Mouse (Mus musculus): ENCODE data around the gene Cntf. TPM values are rescaled to one million over a fixed set of nuclear protein-coding genes. Genes with fewer than 3 reads are reported as not detected.

The Cntf gene
- polyA plus RNA-seq, 1 experiment from 2014 or later, result 0.69 TPM

DNA sequence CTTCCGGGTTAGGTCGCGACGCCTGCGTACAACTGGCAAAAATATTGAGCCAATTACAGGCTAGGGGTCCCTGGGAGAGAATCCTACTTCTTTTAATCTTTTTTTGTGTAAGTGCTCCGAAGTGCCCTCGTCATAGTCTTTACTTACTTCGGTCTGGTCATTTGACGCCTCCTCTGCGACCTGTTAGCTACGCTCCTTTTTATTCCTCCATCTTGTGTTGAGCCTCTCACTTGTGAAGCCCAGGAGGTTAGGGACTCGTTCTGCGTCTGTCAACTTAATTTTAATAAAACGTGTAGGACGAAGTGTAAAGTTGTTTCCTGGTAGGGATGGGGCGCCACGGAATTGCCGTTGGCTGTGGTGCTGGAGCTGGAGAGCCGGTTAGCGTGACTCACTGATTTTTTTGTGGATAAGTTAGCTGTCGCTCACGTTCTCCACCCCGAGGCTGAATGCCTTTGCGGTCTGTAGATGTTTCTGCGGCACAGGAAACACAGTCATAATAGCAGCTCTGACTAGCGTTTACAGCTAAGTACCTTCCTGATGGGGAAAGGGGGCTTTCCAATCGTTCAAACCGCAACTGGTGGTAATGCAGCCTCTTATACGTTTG is 31.0 kb upstream of the Cntf start:
- peak overlapping the region; percentile 98 for H3K27ac ChIP-seq
- H3K4me1 ChIP-seq (replicated peaks), result peaks cover 17% of the 10 kb centered on the region
- peak overlapping the region; percentile 82 for H3K4me2 ChIP-seq
- no peaks in the 10 kb centered on the region for H3K36me3 ChIP-seq
- H3K9ac ChIP-seq, result peak overlapping the region; percentile 98
- H3K4me3 ChIP-seq (replicated peaks), result peak overlapping the region; percentile 99
- no peaks in the 10 kb centered on the region for H3K27me3 ChIP-seq
- 0% methylated on average over 29 of the region's 29 CpGs for WGBS (ENCODE audit: insufficient replicate concordance)
- DNase-seq, result peak; percentile 66
- no peaks in the 10 kb centered on the region for H3K9me3 ChIP-seq (replicated peaks)
- ATAC-seq (ENCODE audit: low read depth), result peak; percentile 50

DNA sequence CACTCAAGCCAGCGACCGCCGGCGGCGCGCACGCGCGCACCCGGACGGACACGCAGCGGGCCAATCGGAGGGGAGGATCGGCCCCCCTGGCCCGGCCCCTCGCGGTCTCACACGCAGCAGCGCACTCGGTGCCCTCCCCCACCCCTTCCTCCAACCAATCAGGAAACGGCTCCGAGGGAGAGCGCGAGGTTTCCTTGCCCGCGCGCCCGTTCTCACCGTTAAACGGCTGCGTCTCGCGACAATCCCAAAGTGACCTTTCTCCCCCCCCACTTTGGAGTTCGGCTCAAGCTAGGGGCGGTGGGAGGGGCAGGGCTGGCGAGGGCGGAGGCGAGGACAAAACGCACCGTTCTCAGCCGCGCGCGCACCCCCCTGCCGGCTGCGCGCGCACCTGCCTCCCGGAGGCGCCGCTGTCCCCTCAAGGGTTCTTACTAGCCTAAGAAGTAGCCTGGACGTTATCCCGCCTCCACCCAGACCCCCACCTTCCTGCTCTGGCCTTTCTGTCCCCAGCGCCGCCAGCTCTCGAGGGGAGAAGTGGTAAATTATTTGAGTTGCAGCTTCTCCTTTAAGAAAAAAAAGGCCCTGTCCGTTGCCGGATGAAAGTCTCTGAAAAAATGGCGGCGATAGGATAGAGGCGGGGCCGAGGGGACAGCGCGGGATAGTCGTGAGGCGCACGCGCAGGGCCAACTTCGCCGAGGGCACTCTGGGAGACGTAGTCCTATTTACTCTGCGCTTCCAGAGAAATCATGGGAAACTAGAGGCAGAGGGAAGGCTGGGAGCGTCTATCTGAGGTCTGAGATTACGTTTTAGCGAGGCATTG is 30.3 kb upstream of the Cntf start, which contains the start of the genes Zfp91 and Lpxn:
TSS of gene Zfp91 (minus strand) at position 616 of the 817 bp plus-strand sequence.
TSS of gene Lpxn (plus strand) at position 683 of the 817 bp plus-strand sequence.
- under 1% methylated on average over 76 of the region's 76 CpGs for WGBS (ENCODE audit: insufficient replicate concordance)
- H3K27me3 ChIP-seq, result no peaks in the 10 kb centered on the region
- ATAC-seq (ENCODE audit: low read depth) (peak; percentile 87), DNase-seq (peak; percentile 94)
- H3K4me3 ChIP-seq (replicated peaks), result peak within 1 kb of the TSS; percentile 99
- peak within 1 kb of the TSS; percentile 98 for H3K9ac ChIP-seq
- H3K4me1 ChIP-seq (replicated peaks), result peaks cover 16% of the 10 kb centered on the region
- no peaks in the 10 kb centered on the region for H3K9me3 ChIP-seq (replicated peaks)
- H3K36me3 ChIP-seq, result no peaks in the 10 kb centered on the region
- peak within 1 kb of the TSS; percentile 98 for H3K27ac ChIP-seq
- H3K4me2 ChIP-seq, result peak within 1 kb of the TSS; percentile 82

DNA sequence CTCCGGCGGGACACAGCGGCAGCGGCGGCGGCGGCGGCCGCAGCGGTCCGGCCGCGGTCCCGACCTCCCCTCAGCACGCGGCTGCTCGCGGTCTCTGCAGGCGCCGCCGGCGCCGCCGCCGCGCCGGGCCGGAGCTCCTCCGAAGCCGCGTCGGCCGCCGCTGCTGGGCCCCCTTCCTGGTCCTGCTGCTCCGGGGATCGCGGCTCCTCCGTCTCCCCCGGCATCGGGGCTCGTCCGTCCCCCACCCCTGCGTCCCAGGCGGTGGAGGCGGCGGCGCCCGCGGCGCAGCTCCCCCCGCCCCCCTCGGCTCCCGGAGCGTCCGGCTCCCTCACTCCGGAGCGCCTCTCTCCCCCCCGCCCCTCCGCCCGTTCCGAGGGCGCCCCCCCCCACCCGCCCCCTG is 29.7 kb upstream of the Cntf start:
- under 1% methylated on average over 50 of the region's 63 CpGs for WGBS (ENCODE audit: insufficient replicate concordance)
- ATAC-seq (ENCODE audit: low read depth), result peak; percentile 4; the same call in 1 of the 2 replicates

DNA sequence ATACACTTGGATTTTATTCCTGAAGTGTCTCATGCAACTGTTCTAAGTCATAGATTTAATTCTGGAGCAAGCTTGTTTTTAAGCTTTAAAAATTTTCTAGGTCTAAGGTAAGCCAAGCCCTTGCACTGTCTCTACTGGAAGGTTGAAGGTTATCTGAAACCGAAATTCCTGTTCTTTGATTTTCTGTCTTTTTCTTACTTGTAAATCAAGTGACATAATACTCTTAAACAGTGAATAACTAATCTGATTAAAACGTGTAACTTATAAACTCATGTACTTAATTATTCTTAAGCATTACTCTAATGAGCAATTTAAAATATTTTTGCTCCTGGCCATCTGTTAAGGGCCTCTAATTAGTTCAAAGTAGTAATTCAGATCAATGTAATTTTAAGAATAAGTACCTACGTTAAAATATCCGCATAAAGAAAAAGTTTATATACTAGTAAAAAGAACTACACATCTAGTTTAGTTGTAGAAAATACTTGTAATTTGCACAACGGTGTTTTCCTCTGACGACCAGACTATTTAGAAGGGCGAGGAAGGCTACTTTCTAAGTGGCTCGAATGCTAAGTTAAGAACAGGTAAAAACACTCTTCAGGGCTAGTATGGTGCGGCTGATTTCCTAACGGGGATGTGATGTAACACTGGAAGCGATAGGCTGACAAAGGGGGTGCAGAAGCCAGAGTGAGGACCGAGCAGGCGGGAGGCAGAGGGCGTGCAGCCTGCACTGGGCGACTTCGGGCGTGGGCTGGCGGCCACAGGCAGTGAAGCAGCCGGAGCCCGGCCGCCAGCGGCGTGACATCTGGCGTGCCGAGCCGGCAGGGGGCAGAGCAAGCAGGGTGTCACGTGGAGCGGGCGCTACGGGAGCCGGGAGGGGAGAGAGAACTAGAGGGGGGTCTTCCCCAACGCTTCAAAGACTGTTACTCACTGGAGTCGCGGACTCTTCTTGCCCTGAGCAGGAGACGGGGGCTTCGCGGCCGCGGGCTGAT is 28.9 kb upstream of the Cntf start:
- peak overlapping the region; percentile 98 for H3K27ac ChIP-seq
- H3K9me3 ChIP-seq (replicated peaks), result no peaks in the 10 kb centered on the region
- peak overlapping the region; percentile 99 for H3K4me3 ChIP-seq (replicated peaks)
- DNase-seq (peak; percentile 87), ATAC-seq (ENCODE audit: low read depth) (peak; percentile 71)
- peak overlapping the region; percentile 98 for H3K9ac ChIP-seq
- peak overlapping the region; percentile 76 for H3K4me2 ChIP-seq
- H3K36me3 ChIP-seq, result no peaks in the 10 kb centered on the region
- H3K27me3 ChIP-seq, result no peaks in the 10 kb centered on the region
- under 1% methylated on average over 39 of the region's 39 CpGs for WGBS (ENCODE audit: insufficient replicate concordance)
- H3K4me1 ChIP-seq (replicated peaks), result peaks cover 14% of the 10 kb centered on the region

More for the DNA sequence above, 29.7 kb upstream of the Cntf start:
- H3K9ac ChIP-seq, result peak overlapping the region; percentile 98
- no peaks in the 10 kb centered on the region for H3K36me3 ChIP-seq
- peaks cover 14% of the 10 kb centered on the region for H3K4me1 ChIP-seq (replicated peaks)
- H3K27me3 ChIP-seq, result no peaks in the 10 kb centered on the region
- H3K4me2 ChIP-seq, result peak overlapping the region; percentile 76
- DNase-seq, result no peak
- H3K9me3 ChIP-seq (replicated peaks), result no peaks in the 10 kb centered on the region
- H3K4me3 ChIP-seq (replicated peaks), result peak overlapping the region; percentile 99
- H3K27ac ChIP-seq, result peak overlapping the region; percentile 98

DNA sequence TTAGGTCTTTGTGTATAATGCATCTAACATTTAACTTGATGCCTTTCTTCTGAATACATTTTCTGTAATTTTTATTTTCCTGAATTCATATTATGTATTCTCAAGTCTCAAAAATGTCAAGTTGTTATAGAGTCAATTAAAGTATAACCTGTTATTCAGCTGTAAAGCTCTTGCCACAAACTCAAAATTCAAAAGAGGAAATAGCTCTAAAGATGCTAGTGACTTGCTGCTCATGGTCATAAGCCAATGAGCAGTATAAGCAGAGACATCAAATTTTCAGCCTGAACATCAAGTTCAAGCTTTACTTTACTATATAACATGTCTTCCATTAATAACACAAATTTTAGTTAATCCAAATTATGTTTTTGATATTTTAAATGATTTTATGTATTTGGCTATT is 26.9 kb upstream of the Cntf start:
- Histone ChIP-seq H3K9me3 (replicated peaks) (no peaks in the 10 kb centered on the region), H3K9ac (no peak overlapping the region), H3K27ac (no peak overlapping the region), H3K27me3 (no peaks in the 10 kb centered on the region), H3K4me2 (no peak overlapping the region), H3K4me3 (replicated peaks) (no peak overlapping the region), H3K4me1 (replicated peaks) (peaks cover 13% of the 10 kb centered on the region), H3K36me3 (peaks cover 5% of the 10 kb centered on the region)
- no peak for ATAC-seq (ENCODE audit: low read depth)
- no peak for DNase-seq

DNA sequence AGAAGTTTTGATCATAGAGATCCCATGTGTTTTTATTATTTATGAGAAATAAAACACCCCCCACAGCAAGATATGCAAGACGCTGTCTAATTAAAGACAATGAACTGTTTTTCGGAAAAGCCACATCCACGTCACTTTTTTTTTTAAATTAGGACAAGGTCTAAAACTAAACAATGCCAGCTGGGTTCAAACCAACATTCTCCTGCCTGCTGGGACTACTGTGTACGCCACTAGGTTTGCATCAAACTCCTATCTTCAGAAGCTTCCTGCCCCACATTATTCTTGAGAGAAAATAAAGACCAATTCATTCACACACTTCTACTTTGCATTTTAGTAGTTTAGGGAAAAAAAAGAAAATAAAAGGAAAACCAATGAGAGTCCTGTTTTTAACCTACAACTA is 22.3 kb upstream of the Cntf start:
- Histone ChIP-seq H3K27ac (no peak overlapping the region), H3K4me1 (replicated peaks) (peaks cover 8% of the 10 kb centered on the region)

DNA sequence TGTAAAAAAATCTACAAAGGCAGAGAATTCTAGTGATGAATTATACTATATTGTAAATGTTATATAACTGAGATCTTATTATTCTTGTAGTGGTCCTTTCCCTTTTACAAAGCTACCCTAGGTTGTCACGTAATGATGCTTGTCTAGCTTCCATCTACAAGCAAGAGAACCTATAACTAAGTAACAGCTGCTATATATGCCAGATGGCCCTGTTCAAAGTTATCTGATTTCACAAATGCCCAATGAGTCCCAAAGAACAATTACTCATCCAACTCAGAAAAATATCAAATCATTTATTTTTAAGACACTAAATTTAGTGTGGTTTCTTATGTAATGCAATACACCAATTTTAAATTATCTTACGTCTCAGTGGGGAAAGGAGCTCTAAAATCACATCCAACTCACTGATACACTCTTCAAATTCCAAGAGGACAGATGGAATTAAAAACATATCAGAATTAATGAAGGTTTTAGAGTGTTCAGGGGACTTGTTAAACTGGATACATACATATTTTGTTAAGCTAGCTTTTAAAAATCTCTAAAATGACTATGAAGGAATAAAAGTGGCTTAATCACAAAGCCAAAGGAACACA is 21.5 kb upstream of the Cntf start:
- H3K27ac ChIP-seq, result no peak overlapping the region
- ATAC-seq (ENCODE audit: low read depth), result no peak

More for the DNA sequence above, 22.3 kb upstream of the Cntf start:
- H3K9ac ChIP-seq, result no peak overlapping the region
- no peaks in the 10 kb centered on the region for H3K27me3 ChIP-seq
- H3K4me3 ChIP-seq (replicated peaks), result no peak overlapping the region
- peaks cover 17% of the 10 kb centered on the region for H3K36me3 ChIP-seq
- ATAC-seq (ENCODE audit: low read depth) (no peak), DNase-seq (no peak)
- H3K9me3 ChIP-seq (replicated peaks), result no peaks in the 10 kb centered on the region
- WGBS (ENCODE audit: insufficient replicate concordance), result 89% methylated on average over 4 of the region's 4 CpGs
- no peak overlapping the region for H3K4me2 ChIP-seq

DNA sequence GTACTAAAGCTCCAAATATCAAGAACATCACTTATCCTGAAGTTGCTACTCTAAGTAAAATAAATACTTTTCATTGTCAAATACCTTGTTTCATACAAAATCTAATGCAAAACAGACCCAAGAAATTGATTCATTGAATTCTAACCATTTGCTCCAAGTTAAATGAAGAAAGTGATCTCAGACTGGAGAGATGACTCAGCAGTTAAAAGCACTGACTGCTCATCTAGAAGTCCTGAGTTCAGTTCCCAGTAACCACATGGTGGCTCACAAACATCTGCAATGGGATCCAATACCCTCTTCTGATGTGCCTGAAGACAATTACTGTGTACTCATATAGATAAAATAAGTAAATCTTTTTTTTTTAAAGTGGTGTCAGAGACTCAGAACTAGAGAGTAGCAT is 15.0 kb upstream of the Cntf start:
- ATAC-seq (ENCODE audit: low read depth) (no peak), DNase-seq (no peak)
- H3K4me3 ChIP-seq (replicated peaks), result no peak overlapping the region
- H3K9ac ChIP-seq, result no peak overlapping the region
- H3K27me3 ChIP-seq, result no peaks in the 10 kb centered on the region
- no peaks in the 10 kb centered on the region for H3K9me3 ChIP-seq (replicated peaks)
- H3K4me1 ChIP-seq (replicated peaks), result 0 out of 2 replicates have a peak, but pooled peaks cover 7% of the 10 kb centered on the region
- H3K4me2 ChIP-seq, result no peak overlapping the region
- peaks cover 33% of the 10 kb centered on the region for H3K36me3 ChIP-seq
- no peak overlapping the region; the same call in 1 of the 2 replicates for H3K27ac ChIP-seq

More for the DNA sequence above, 21.5 kb upstream of the Cntf start:
- Histone ChIP-seq H3K36me3 (peaks cover 17% of the 10 kb centered on the region), H3K9ac (no peak overlapping the region), H3K4me1 (replicated peaks) (peaks cover 6% of the 10 kb centered on the region), H3K27me3 (no peaks in the 10 kb centered on the region), H3K4me3 (replicated peaks) (no peak overlapping the region), H3K9me3 (replicated peaks) (no peaks in the 10 kb centered on the region), H3K4me2 (no peak overlapping the region)
- WGBS (ENCODE audit: insufficient replicate concordance), result 89% methylated on average over 2 of the region's 2 CpGs
- no peak for DNase-seq

DNA sequence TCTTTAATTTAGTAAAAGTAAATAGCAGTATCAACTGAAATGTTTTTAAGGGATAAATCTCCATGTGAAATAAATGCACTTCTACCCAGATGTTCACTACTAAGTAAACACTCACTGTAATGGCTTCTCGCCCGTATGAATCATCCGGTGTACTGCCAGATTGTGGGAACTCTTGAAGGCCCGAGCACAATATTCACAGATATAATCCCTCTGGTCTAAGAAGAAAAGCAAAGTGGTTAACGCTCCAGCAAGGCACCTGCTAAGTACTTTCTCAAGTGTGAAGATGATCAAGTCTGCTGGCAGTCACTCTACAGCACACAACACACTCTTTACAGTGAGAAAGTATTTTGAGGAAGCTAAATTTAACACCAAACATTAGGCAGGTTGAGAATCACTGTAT is 5.5 kb upstream of the Cntf start:
- Histone ChIP-seq H3K36me3 (peaks cover 70% of the 10 kb centered on the region), H3K27me3 (no peaks in the 10 kb centered on the region), H3K4me3 (replicated peaks) (no peak overlapping the region), H3K9ac (no peak overlapping the region), H3K9me3 (replicated peaks) (no peaks in the 10 kb centered on the region), H3K27ac (no peak overlapping the region), H3K4me1 (replicated peaks) (no peaks in the 10 kb centered on the region), H3K4me2 (no peak overlapping the region)
- 84% methylated on average over 5 of the region's 5 CpGs for WGBS (ENCODE audit: insufficient replicate concordance)
- ATAC-seq (ENCODE audit: low read depth), result no peak
- no peak for DNase-seq

DNA sequence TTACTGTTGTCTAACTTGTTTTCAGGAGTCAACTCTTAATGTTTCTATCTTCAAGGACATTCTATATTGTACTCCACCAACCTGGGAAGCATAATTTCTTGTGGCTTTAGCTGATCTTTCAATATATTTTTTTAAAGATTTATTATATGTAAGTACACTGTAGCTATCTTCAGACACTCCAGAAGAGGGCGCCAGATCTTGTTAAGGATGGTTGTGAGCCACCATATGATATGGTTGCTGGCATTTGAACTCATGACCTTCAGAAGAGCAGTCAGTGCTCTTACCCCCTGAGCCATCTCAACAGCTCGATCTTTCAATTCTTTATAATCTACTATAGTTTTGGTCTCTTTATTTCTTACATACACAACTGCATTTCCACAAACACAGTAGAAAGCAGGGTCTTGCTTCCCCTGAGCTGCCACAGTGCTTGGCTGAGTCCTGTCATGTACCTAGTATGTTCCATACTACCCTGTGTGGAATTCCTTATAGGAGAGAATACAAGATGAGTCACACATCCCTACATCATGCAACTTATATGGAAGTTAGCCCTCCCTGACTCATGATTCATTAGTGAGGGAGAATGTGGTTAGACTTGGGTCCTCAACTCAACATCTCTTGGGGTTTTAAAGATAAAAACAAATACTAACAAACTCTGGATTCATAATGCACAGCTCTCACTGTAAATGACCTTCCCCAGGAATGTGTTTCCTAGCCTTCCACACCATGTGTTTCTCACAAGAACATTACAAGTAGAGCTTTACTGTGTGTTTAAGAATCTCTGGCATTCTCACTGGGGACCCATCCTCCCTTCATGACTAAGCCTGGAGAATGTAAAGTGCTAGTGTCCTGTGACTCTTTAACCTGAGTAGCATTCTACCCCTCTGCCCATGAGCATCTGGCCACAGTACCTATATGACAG is 3.0 kb downstream of the Cntf start:
- DNase-seq (no peak), ATAC-seq (ENCODE audit: low read depth) (no peak)
- H3K9me3 ChIP-seq (replicated peaks), result no peaks in the 10 kb centered on the region
- no peaks in the 10 kb centered on the region for H3K4me1 ChIP-seq (replicated peaks)
- H3K27me3 ChIP-seq, result no peaks in the 10 kb centered on the region
- no peak overlapping the region for H3K4me2 ChIP-seq
- H3K4me3 ChIP-seq (replicated peaks), result no peak overlapping the region
- H3K36me3 ChIP-seq, result peaks cover 41% of the 10 kb centered on the region
- H3K27ac ChIP-seq, result no peak overlapping the region
- H3K9ac ChIP-seq, result no peak overlapping the region
- 44% methylated on average over 2 of the region's 2 CpGs for WGBS (ENCODE audit: insufficient replicate concordance)

All from liver, embryonic 13.5 days (tissue).